Mouse (Mus musculus): Measurements from ENCODE around the gene Uba6.

DNA sequence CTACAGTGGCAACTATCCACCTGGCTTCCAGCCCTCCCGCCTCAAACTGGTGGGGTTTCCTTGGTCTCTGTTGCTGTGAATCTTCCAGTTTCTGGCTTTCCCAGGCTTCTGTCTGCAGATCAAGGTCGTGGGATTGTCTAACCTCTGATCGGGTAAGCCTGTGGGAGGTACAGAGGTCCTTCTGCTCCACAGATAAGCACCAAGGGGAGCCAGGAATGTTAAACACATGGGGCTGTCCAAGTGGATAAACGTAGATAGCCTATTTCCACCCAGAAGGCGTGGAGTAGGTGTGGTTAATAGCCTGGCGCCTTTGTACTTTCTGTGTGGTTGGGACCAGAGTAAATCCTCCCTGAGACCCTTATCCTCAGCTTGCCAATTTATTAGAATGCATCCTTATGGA lies 14.8 kb upstream of the Uba6 start:
- TF ChIP-seq POLR2A (IDR thresholded peaks at IDR 0.05; ENCODE audit: borderline replicate concordance, control insufficient read depth, low read depth, low read length) (no peak), CTCF (IDR thresholded peaks at IDR 0.05; ENCODE audit: control insufficient read depth, insufficient read depth, low read length) (no peak)

Data from bone marrow, adult 2 months (tissue).